Mouse (Mus musculus): ENCODE measurements at regions not wholly inside any gene's neighbourhood (a gene's known extent, or its start where the extent isn't known, plus 50 kb on each side); places are given as distances from the start of the nearest gene placed in this dataset.

- 70% methylated on average over 3 of the region's 3 CpGs for WGBS
- no peak for ATAC-seq
- Histone ChIP-seq H3K27me3 (replicated peaks; ENCODE audit: control insufficient read depth, insufficient read depth, low read length) (no peaks in the 10 kb centered on the region), H3K27ac (ENCODE audit: low read length) (no peak overlapping the region), H3K9me3 (ENCODE audit: control insufficient read depth, low read length) (no peaks in the 10 kb centered on the region), H3K36me3 (ENCODE audit: control insufficient read depth, insufficient read depth) (no peaks in the 10 kb centered on the region), H3K9ac (replicated peaks; ENCODE audit: low read depth, low read length) (no peak overlapping the region), H3K4me3 (replicated peaks; ENCODE audit: low read length) (no peak overlapping the region), H3K4me2 (ENCODE audit: low read length) (no peak overlapping the region), H3K4me1 (replicated peaks; ENCODE audit: control insufficient read depth, insufficient read depth, low read length) (no peaks in the 10 kb centered on the region)
These were observed 625.4 kb upstream of the Mpdz start for GRCm38 (mm10) chr4:82068050-82068449.

- H3K9me3 ChIP-seq (ENCODE audit: control insufficient read depth, low read length) = no peaks in the 10 kb centered on the region
- no peak overlapping the region for H3K4me3 ChIP-seq (replicated peaks; ENCODE audit: low read length)
- H3K4me2 ChIP-seq (ENCODE audit: low read length) = no peak overlapping the region
- H3K4me1 ChIP-seq (replicated peaks; ENCODE audit: control insufficient read depth, insufficient read depth, low read length) = no peaks in the 10 kb centered on the region
- no peak for ATAC-seq
- WGBS = 73% methylated on average over 14 of the region's 14 CpGs
- no peaks in the 10 kb centered on the region for H3K27me3 ChIP-seq (replicated peaks; ENCODE audit: control insufficient read depth, insufficient read depth, low read length)
- no peak overlapping the region for H3K27ac ChIP-seq (ENCODE audit: low read length)
- H3K9ac ChIP-seq (replicated peaks; ENCODE audit: low read depth, low read length) = no peak overlapping the region
- no peaks in the 10 kb centered on the region for H3K36me3 ChIP-seq (ENCODE audit: control insufficient read depth, insufficient read depth)
These were observed 623.2 kb upstream of the Mpdz start for GRCm38 (mm10) chr4:82065641-82066358.

GRCm38 (mm10) chr4:82062726-82063125 is 620.1 kb upstream of the Mpdz start:
- 80% methylated on average over 5 of the region's 5 CpGs for whole genome bisulfite sequencing
- H3K9me3 ChIP-seq (ENCODE audit: control insufficient read depth, low read length) = no peaks in the 10 kb centered on the region
- H3K4me2 ChIP-seq (ENCODE audit: low read length) = no peak overlapping the region
- no peaks in the 10 kb centered on the region for H3K36me3 ChIP-seq (ENCODE audit: control insufficient read depth, insufficient read depth)
- H3K4me3 ChIP-seq (replicated peaks; ENCODE audit: low read length) = no peak overlapping the region
- H3K9ac ChIP-seq (replicated peaks; ENCODE audit: low read depth, low read length) = no peak overlapping the region
- no peak overlapping the region for H3K27ac ChIP-seq (ENCODE audit: low read length)
- no peaks in the 10 kb centered on the region for H3K4me1 ChIP-seq (replicated peaks; ENCODE audit: control insufficient read depth, insufficient read depth, low read length)
- H3K27me3 ChIP-seq (replicated peaks; ENCODE audit: control insufficient read depth, insufficient read depth, low read length) = no peaks in the 10 kb centered on the region
- no peak for ATAC-seq

GRCm38 (mm10) chr4:82056671-82057070 is 614.1 kb upstream of the Mpdz start:
- H3K9ac ChIP-seq (replicated peaks; ENCODE audit: low read depth, low read length) = no peak overlapping the region
- no peak for ATAC-seq
- no peaks in the 10 kb centered on the region for H3K27me3 ChIP-seq (replicated peaks; ENCODE audit: control insufficient read depth, insufficient read depth, low read length)
- no peaks in the 10 kb centered on the region for H3K36me3 ChIP-seq (ENCODE audit: control insufficient read depth, insufficient read depth)
- H3K9me3 ChIP-seq (ENCODE audit: control insufficient read depth, low read length) = no peaks in the 10 kb centered on the region
- H3K4me2 ChIP-seq (ENCODE audit: low read length) = no peak overlapping the region
- H3K4me1 ChIP-seq (replicated peaks; ENCODE audit: control insufficient read depth, insufficient read depth, low read length) = no peaks in the 10 kb centered on the region
- WGBS = 82% methylated on average over 1 of the region's 1 CpGs
- no peak overlapping the region for H3K4me3 ChIP-seq (replicated peaks; ENCODE audit: low read length)
- no peak overlapping the region for H3K27ac ChIP-seq (ENCODE audit: low read length)

- Histone ChIP-seq H3K4me2 (ENCODE audit: low read length) (no peak overlapping the region), H3K4me1 (replicated peaks; ENCODE audit: control insufficient read depth, insufficient read depth, low read length) (no peaks in the 10 kb centered on the region), H3K36me3 (ENCODE audit: control insufficient read depth, insufficient read depth) (no peaks in the 10 kb centered on the region), H3K9ac (replicated peaks; ENCODE audit: low read depth, low read length) (no peak overlapping the region), H3K27ac (ENCODE audit: low read length) (no peak overlapping the region), H3K9me3 (ENCODE audit: control insufficient read depth, low read length) (no peaks in the 10 kb centered on the region), H3K4me3 (replicated peaks; ENCODE audit: low read length) (no peak overlapping the region), H3K27me3 (replicated peaks; ENCODE audit: control insufficient read depth, insufficient read depth, low read length) (no peaks in the 10 kb centered on the region)
- no peak for ATAC-seq
- WGBS = 74% methylated on average over 2 of the region's 2 CpGs
These were observed 605.6 kb upstream of the Mpdz start for GRCm38 (mm10) chr4:82048171-82048570.

- WGBS = 93% methylated on average over 1 of the region's 1 CpGs
- no peak for ATAC-seq
- H3K36me3 ChIP-seq (ENCODE audit: control insufficient read depth, insufficient read depth) = no peaks in the 10 kb centered on the region
- no peak overlapping the region for H3K4me2 ChIP-seq (ENCODE audit: low read length)
- H3K27ac ChIP-seq (ENCODE audit: low read length) = no peak overlapping the region
- no peaks in the 10 kb centered on the region for H3K27me3 ChIP-seq (replicated peaks; ENCODE audit: control insufficient read depth, insufficient read depth, low read length)
- no peaks in the 10 kb centered on the region for H3K9me3 ChIP-seq (ENCODE audit: control insufficient read depth, low read length)
- H3K9ac ChIP-seq (replicated peaks; ENCODE audit: low read depth, low read length) = no peak overlapping the region
- H3K4me3 ChIP-seq (replicated peaks; ENCODE audit: low read length) = no peak overlapping the region
- H3K4me1 ChIP-seq (replicated peaks; ENCODE audit: control insufficient read depth, insufficient read depth, low read length) = no peaks in the 10 kb centered on the region
These were observed 594.9 kb upstream of the Mpdz start for GRCm38 (mm10) chr4:82037473-82037872.

- no peak for ATAC-seq
- WGBS = 43% methylated on average over 3 of the region's 3 CpGs
- Histone ChIP-seq H3K4me3 (replicated peaks; ENCODE audit: low read length) (no peak overlapping the region), H3K36me3 (ENCODE audit: control insufficient read depth, insufficient read depth) (no peaks in the 10 kb centered on the region), H3K27me3 (replicated peaks; ENCODE audit: control insufficient read depth, insufficient read depth, low read length) (no peaks in the 10 kb centered on the region), H3K9me3 (ENCODE audit: control insufficient read depth, low read length) (no peaks in the 10 kb centered on the region), H3K9ac (replicated peaks; ENCODE audit: low read depth, low read length) (no peak overlapping the region), H3K4me2 (ENCODE audit: low read length) (no peak overlapping the region), H3K4me1 (replicated peaks; ENCODE audit: control insufficient read depth, insufficient read depth, low read length) (no peaks in the 10 kb centered on the region), H3K27ac (ENCODE audit: low read length) (no peak overlapping the region)
These were observed 592.6 kb upstream of the Mpdz start for GRCm38 (mm10) chr4:82035074-82035703.

- 77% methylated on average over 9 of the region's 9 CpGs for WGBS
These were observed 586.6 kb upstream of the Mpdz start for GRCm38 (mm10) chr4:82029237-82029636.

GRCm38 (mm10) chr4:82027447-82027881 is 584.8 kb upstream of the Mpdz start:
- H3K4me1 ChIP-seq (replicated peaks; ENCODE audit: control insufficient read depth, insufficient read depth, low read length) = peaks cover 7% of the 10 kb centered on the region
- H3K4me2 ChIP-seq (ENCODE audit: low read length) = peak overlapping the region; percentile 45
- H3K27me3 ChIP-seq (replicated peaks; ENCODE audit: control insufficient read depth, insufficient read depth, low read length) = no peaks in the 10 kb centered on the region
- ATAC-seq = peak; percentile 72
- H3K9ac ChIP-seq (replicated peaks; ENCODE audit: low read depth, low read length) = peak overlapping the region; percentile 18; the same call in 1 of the 2 replicates
- peak overlapping the region; percentile 30 for H3K4me3 ChIP-seq (replicated peaks; ENCODE audit: low read length)
- 11% methylated on average over 9 of the region's 9 CpGs for WGBS
- no peaks in the 10 kb centered on the region for H3K9me3 ChIP-seq (ENCODE audit: control insufficient read depth, low read length)
- H3K36me3 ChIP-seq (ENCODE audit: control insufficient read depth, insufficient read depth) = no peaks in the 10 kb centered on the region
- no peak overlapping the region for H3K27ac ChIP-seq (ENCODE audit: low read length)

More at GRCm38 (mm10) chr4:82029237-82029636, 586.6 kb upstream of the Mpdz start:
- Histone ChIP-seq H3K27me3 (replicated peaks; ENCODE audit: control insufficient read depth, insufficient read depth, low read length) (no peaks in the 10 kb centered on the region), H3K36me3 (ENCODE audit: control insufficient read depth, insufficient read depth) (no peaks in the 10 kb centered on the region), H3K4me1 (replicated peaks; ENCODE audit: control insufficient read depth, insufficient read depth, low read length) (peaks cover 7% of the 10 kb centered on the region), H3K27ac (ENCODE audit: low read length) (no peak overlapping the region), H3K4me3 (replicated peaks; ENCODE audit: low read length) (no peak overlapping the region), H3K4me2 (ENCODE audit: low read length) (no peak overlapping the region), H3K9ac (replicated peaks; ENCODE audit: low read depth, low read length) (no peak overlapping the region), H3K9me3 (ENCODE audit: control insufficient read depth, low read length) (no peaks in the 10 kb centered on the region)
- no peak for ATAC-seq
